Comparison of ENCODE assay signal across 30 mouse cellular contexts in genomic region chr3:98151016-98151415, GRCm38 (mm10). TPM values are rescaled to one million over a fixed set of nuclear protein-coding genes. Genes with fewer than 3 reads are reported as not detected.
DNase-seq lines count a peak whose midpoint lies in the region; ATAC-seq lines count a peak whose summit lies in the region.
"Had no signal": no experiment of that assay in that cellular context is flagged by ENCODE, and none has a peak within 500 bp of the region (broad histone marks: within the 10 kb centered on the region; RNA-seq: fewer than 3 reads in every experiment).

No protein-coding gene starts in this region.

- 90% methylated on average over 10 of the region's 10 CpGs for WGBS in midbrain, embryonic 11.5 days
- 88% methylated on average over 10 of the region's 10 CpGs for WGBS in midbrain, embryonic 10.5 days
- WGBS in neural tube, embryonic 15.5 days: 68% methylated on average over 10 of the region's 10 CpGs
- 88% methylated on average over 10 of the region's 10 CpGs for WGBS in forebrain, embryonic 16.5 days

- H3K27me3 ChIP-seq in midbrain, embryonic 11.5 days (ENCODE audit: control insufficient read depth, insufficient read depth, low read length): no peaks in the 10 kb centered on the region
- H3K27me3 ChIP-seq in midbrain, embryonic 10.5 days (ENCODE audit: low read depth, poor library complexity, severe bottlenecking): no peaks in the 10 kb centered on the region
- H3K27me3 ChIP-seq in neural tube, embryonic 15.5 days (replicated peaks): no peaks in the 10 kb centered on the region
- H3K27me3 ChIP-seq in forebrain, embryonic 16.5 days (replicated peaks; ENCODE audit: control insufficient read depth, insufficient read depth, low read length): no peaks in the 10 kb centered on the region
- H3K27me3 ChIP-seq: CH12.LX; embryonic facial prominence, embryonic 12.5 days; embryonic facial prominence, embryonic 15.5 days; heart, embryonic 12.5 days; heart, embryonic 15.5 days; Patski had no signal

- H3K36me3 ChIP-seq in midbrain, embryonic 11.5 days (ENCODE audit: control insufficient read depth, insufficient read depth, low read length): peaks cover 8% of the 10 kb centered on the region
- H3K36me3 ChIP-seq in midbrain, embryonic 10.5 days: peaks cover 47% of the 10 kb centered on the region
- H3K36me3 ChIP-seq in neural tube, embryonic 15.5 days: peaks cover 27% of the 10 kb centered on the region
- H3K36me3 ChIP-seq in forebrain, embryonic 16.5 days (ENCODE audit: control insufficient read depth, insufficient read depth): 0 out of 2 replicates have a peak, but pooled peaks cover 2% of the 10 kb centered on the region
- H3K36me3 ChIP-seq: G1E had no signal

- H3K4me1 ChIP-seq in midbrain, embryonic 11.5 days (ENCODE audit: control insufficient read depth, insufficient read depth, low read length): no peaks in the 10 kb centered on the region
- no peaks in the 10 kb centered on the region for H3K4me1 ChIP-seq in midbrain, embryonic 10.5 days
- no peaks in the 10 kb centered on the region for H3K4me1 ChIP-seq in neural tube, embryonic 15.5 days
- H3K4me1 ChIP-seq in forebrain, embryonic 16.5 days (replicated peaks; ENCODE audit: control insufficient read depth, insufficient read depth, low read length): no peaks in the 10 kb centered on the region
- H3K4me1 ChIP-seq: embryonic facial prominence, embryonic 12.5 days; embryonic facial prominence, embryonic 15.5 days had no signal

- DNase-seq in heart, adult 11 months: peak; percentile 43
- DNase-seq in heart, adult 18-20 months: no peak
- DNase-seq in midbrain, embryonic 11.5 days (ENCODE audit: low spot score, missing footprints): peak; percentile 74
- no peak for DNase-seq in midbrain, embryonic 10.5 days (ENCODE audit: low spot score)
- DNase-seq: adrenal gland, postnatal 10 days; adrenal gland, postnatal 36 days; cerebellum, adult 18-20 months; cerebellum, adult 9-10 months; cerebellum, postnatal 14 days; gastrocnemius, postnatal 25 days; heart, postnatal 10 days; heart, postnatal 36 days had no signal

- no peak overlapping the region for H3K27ac ChIP-seq in midbrain, embryonic 11.5 days (ENCODE audit: low read depth, low read length)
- H3K27ac ChIP-seq in midbrain, embryonic 10.5 days (replicated peaks): no peak overlapping the region
- no peak overlapping the region for H3K27ac ChIP-seq in neural tube, embryonic 15.5 days (replicated peaks)
- H3K27ac ChIP-seq in forebrain, embryonic 16.5 days (ENCODE audit: low read length): no peak overlapping the region
- H3K27ac ChIP-seq: embryonic facial prominence, embryonic 12.5 days; embryonic facial prominence, embryonic 15.5 days; heart, embryonic 15.5 days; hindbrain, embryonic 14.5 days; hindbrain, postnatal 0 days had no signal

- no peaks in the 10 kb centered on the region for H3K9me3 ChIP-seq in midbrain, embryonic 11.5 days (ENCODE audit: control insufficient read depth, low read length)
- no peaks in the 10 kb centered on the region for H3K9me3 ChIP-seq in midbrain, embryonic 10.5 days (replicated peaks)
- no peaks in the 10 kb centered on the region for H3K9me3 ChIP-seq in neural tube, embryonic 15.5 days (replicated peaks)
- no peaks in the 10 kb centered on the region for H3K9me3 ChIP-seq in forebrain, embryonic 16.5 days (ENCODE audit: control insufficient read depth, low read length)
- H3K9me3 ChIP-seq: embryonic facial prominence, embryonic 12.5 days; embryonic facial prominence, embryonic 15.5 days; heart, embryonic 12.5 days; heart, embryonic 15.5 days had no signal

- H3K9ac ChIP-seq in midbrain, embryonic 11.5 days (ENCODE audit: low read length): no peak overlapping the region
- H3K9ac ChIP-seq in neural tube, embryonic 15.5 days (replicated peaks): no peak overlapping the region
- no peak overlapping the region for H3K9ac ChIP-seq in forebrain, embryonic 16.5 days (replicated peaks; ENCODE audit: low read depth, low read length)
- H3K9ac ChIP-seq: embryonic facial prominence, embryonic 12.5 days; embryonic facial prominence, embryonic 15.5 days; heart, embryonic 12.5 days; heart, embryonic 15.5 days; hindbrain, embryonic 14.5 days had no signal

- ATAC-seq in midbrain, embryonic 11.5 days (ENCODE audit: low FRiP score): no peak
- 0 out of 2 replicates have a peak, but pooled peaks have one; percentile 21 for ATAC-seq in neural tube, embryonic 15.5 days (ENCODE audit: low FRiP score)
- no peak for ATAC-seq in forebrain, embryonic 16.5 days
- ATAC-seq: forebrain, embryonic 14.5 days; hindbrain, postnatal 0 days; inflammation-experienced regulatory T-cells, adult 6 months; Patski had no signal

- H3K4me3 ChIP-seq in midbrain, embryonic 11.5 days (ENCODE audit: low read depth, low read length): no peak overlapping the region
- no peak overlapping the region for H3K4me3 ChIP-seq in midbrain, embryonic 10.5 days
- H3K4me3 ChIP-seq in neural tube, embryonic 15.5 days (replicated peaks): no peak overlapping the region
- H3K4me3 ChIP-seq in forebrain, embryonic 16.5 days (replicated peaks; ENCODE audit: low read length): no peak overlapping the region
- H3K4me3 ChIP-seq: embryonic facial prominence, embryonic 12.5 days; embryonic facial prominence, embryonic 15.5 days; heart, embryonic 12.5 days; heart, embryonic 15.5 days had no signal

- no peak overlapping the region for H3K4me2 ChIP-seq in midbrain, embryonic 11.5 days
- no peak overlapping the region for H3K4me2 ChIP-seq in neural tube, embryonic 15.5 days
- no peak overlapping the region for H3K4me2 ChIP-seq in forebrain, embryonic 16.5 days (ENCODE audit: low read length)
- H3K4me2 ChIP-seq: embryonic facial prominence, embryonic 12.5 days; embryonic facial prominence, embryonic 15.5 days; heart, embryonic 12.5 days; heart, embryonic 15.5 days; hindbrain, embryonic 14.5 days had no signal

RNA-seq across cellular contexts. Expression of gene Adam30, which starts 9.4 kb away (rescaled TPM):
- not detected for total RNA-seq in heart, adult 18-20 months (2021)
- polyA plus RNA-seq in midbrain, embryonic 11.5 days (2014; fragmentation: Nextera tagmentation; extraction: Ambion mirVana): not detected in 2 replicates
- not detected in 2 replicates for polyA plus RNA-seq in midbrain, embryonic 10.5 days (2016; fragmentation: Nextera tagmentation; extraction: Ambion mirVana)
- not detected in 2 replicates for polyA plus RNA-seq in neural tube, embryonic 15.5 days (2015; fragmentation: Nextera tagmentation; extraction: Ambion mirVana)
- polyA plus RNA-seq in forebrain, embryonic 16.5 days (2015; fragmentation: Nextera tagmentation; extraction: Ambion mirVana): not detected in 2 replicates
- total RNA-seq: adrenal gland, adult 18-20 months; adrenal gland, postnatal 10 days; adrenal gland, postnatal 36 days; CH12.LX; gastrocnemius, adult 8-10 months; gastrocnemius, postnatal 25 days; heart, adult 8-10 months; heart, postnatal 36 days had no signal
- polyA plus RNA-seq: embryonic facial prominence, embryonic 12.5 days; embryonic facial prominence, embryonic 15.5 days; forebrain, embryonic 11.5 days; forebrain, embryonic 14.5 days; G1E; heart, embryonic 12.5 days; heart, embryonic 15.5 days; hindbrain, embryonic 11.5 days; hindbrain, embryonic 14.5 days; hindbrain, postnatal 0 days; inflammation-experienced regulatory T-cells, adult 6 months had no signal

Comparison
In these comparisons a context has a peak if more than half of its experiments do, and no peak if none do; other contexts are left out.
1. DNase-seq: peak in heart, adult 11 months (single experiment) and midbrain, embryonic 11.5 days (single experiment); none in heart, adult 18-20 months (0 of 2) and midbrain, embryonic 10.5 days (single experiment).